ENCODE assay signal across 8 mouse cellular contexts in the genomic region with DNA sequence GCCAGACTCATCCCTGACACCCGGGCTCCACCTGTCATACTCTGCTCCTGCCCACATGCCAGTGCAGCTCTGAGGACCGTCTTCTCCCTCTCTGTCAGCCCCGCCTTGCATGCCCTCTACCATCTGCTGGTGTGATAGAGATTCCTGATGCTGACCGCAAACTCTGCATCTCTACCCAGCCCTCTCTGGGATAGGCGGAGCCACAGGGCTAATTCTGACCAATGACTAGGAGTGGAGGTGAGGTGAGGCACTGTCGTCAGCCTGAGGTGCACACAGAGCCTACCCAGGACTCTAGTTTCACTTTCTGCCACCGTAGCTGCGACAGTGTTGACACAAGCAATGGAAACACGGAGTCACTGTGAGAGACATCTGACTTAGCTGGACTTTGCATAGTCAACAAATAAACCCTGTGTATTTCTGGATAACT. TPM values are rescaled to one million over a fixed set of nuclear protein-coding genes. Genes with fewer than 3 reads are reported as not detected.
DNase-seq lines count a peak whose midpoint lies in the region; ATAC-seq and TF ChIP-seq lines count a peak whose summit lies in the region.

No protein-coding gene starts in this region.

- peak overlapping the region; percentile 52 for H3K4me2 ChIP-seq in embryonic facial prominence, embryonic 14.5 days (ENCODE audit: low read depth, low read length)
- H3K4me2 ChIP-seq in heart, embryonic 14.5 days (ENCODE audit: low read length), result peak overlapping the region; percentile 71
- H3K4me2 ChIP-seq in kidney, postnatal 0 days (ENCODE audit: low read length), result peak overlapping the region; percentile 51
- peak overlapping the region; percentile 65 for H3K4me2 ChIP-seq in lung, embryonic 15.5 days

- TF ChIP-seq CTCF in kidney, postnatal 0 days (IDR thresholded peaks at IDR 0.05; ENCODE audit: low read depth), result no peak

- peak overlapping the region; percentile 22 for H3K9ac ChIP-seq in embryonic facial prominence, embryonic 14.5 days (ENCODE audit: low read depth, low read length)
- peak overlapping the region; percentile 64 for H3K9ac ChIP-seq in heart, embryonic 14.5 days (ENCODE audit: low read length)
- peak overlapping the region; percentile 14 for H3K9ac ChIP-seq in kidney, postnatal 0 days (ENCODE audit: low read depth, low read length)
- H3K9ac ChIP-seq in lung, embryonic 15.5 days, result peak overlapping the region; percentile 30; the same call in 1 of the 2 replicates

- peaks cover 18% of the 10 kb centered on the region for H3K4me1 ChIP-seq in embryonic facial prominence, embryonic 14.5 days (ENCODE audit: control insufficient read depth, insufficient read depth, low read length)
- H3K4me1 ChIP-seq in heart, embryonic 14.5 days (ENCODE audit: control insufficient read depth in 2 of 2, insufficient read depth in 2 of 2, low read length in 2 of 2), result peaks cover 10 to 35% of the 10 kb centered on the region in 2 experiments
- H3K4me1 ChIP-seq in kidney, postnatal 0 days (replicated peaks; ENCODE audit: insufficient read depth, low read length), result peaks cover 10% of the 10 kb centered on the region; the same call in 1 of the 2 replicates
- H3K4me1 ChIP-seq in lung, embryonic 15.5 days, result peaks cover 40% of the 10 kb centered on the region

- 0 out of 2 replicates have a peak, but pooled peaks cover 4% of the 10 kb centered on the region for H3K36me3 ChIP-seq in embryonic facial prominence, embryonic 14.5 days (ENCODE audit: control insufficient read depth, insufficient read depth, low read length)
- H3K36me3 ChIP-seq in heart, embryonic 14.5 days (ENCODE audit: control insufficient read depth, insufficient read depth, low read length), result no peaks in the 10 kb centered on the region
- H3K36me3 ChIP-seq in kidney, postnatal 0 days (ENCODE audit: insufficient read depth, low read length), result no peaks in the 10 kb centered on the region
- H3K36me3 ChIP-seq in lung, embryonic 15.5 days, result no peaks in the 10 kb centered on the region

- 2% methylated on average over 9 of the region's 9 CpGs for WGBS in embryonic facial prominence, embryonic 14.5 days
- 1% methylated on average over 9 of the region's 9 CpGs for WGBS in heart, embryonic 14.5 days
- WGBS in kidney, postnatal 0 days, result 1% methylated on average over 9 of the region's 9 CpGs
- WGBS in lung, embryonic 15.5 days, result 2% methylated on average over 9 of the region's 9 CpGs

- no peaks in the 10 kb centered on the region for H3K27me3 ChIP-seq in embryonic facial prominence, embryonic 14.5 days (replicated peaks; ENCODE audit: control insufficient read depth, insufficient read depth, low read length)
- no peaks in the 10 kb centered on the region for H3K27me3 ChIP-seq in heart, embryonic 14.5 days (ENCODE audit: control insufficient read depth, insufficient read depth, low read length)
- H3K27me3 ChIP-seq in kidney, postnatal 0 days (ENCODE audit: insufficient read depth, low read length), result no peaks in the 10 kb centered on the region
- H3K27me3 ChIP-seq in lung, embryonic 15.5 days, result no peaks in the 10 kb centered on the region

- no peaks in the 10 kb centered on the region for H3K9me3 ChIP-seq in embryonic facial prominence, embryonic 14.5 days (ENCODE audit: control insufficient read depth, low read length)
- no peaks in the 10 kb centered on the region for H3K9me3 ChIP-seq in heart, embryonic 14.5 days (ENCODE audit: control insufficient read depth, low read length)
- H3K9me3 ChIP-seq in kidney, postnatal 0 days (replicated peaks; ENCODE audit: low read length), result no peaks in the 10 kb centered on the region
- no peaks in the 10 kb centered on the region for H3K9me3 ChIP-seq in lung, embryonic 15.5 days

- ATAC-seq in embryonic facial prominence, embryonic 14.5 days (ENCODE audit: low read depth), result peak; percentile 91
- ATAC-seq in heart, embryonic 14.5 days (ENCODE audit: insufficient number of reproducible peaks, insufficient read depth, low FRiP score, low read depth), result peak; percentile 91
- ATAC-seq in kidney, postnatal 0 days (replicated peaks; ENCODE audit: low FRiP score, low read depth), result peak; percentile 90
- ATAC-seq in lung, embryonic 15.5 days (ENCODE audit: borderline replicate concordance, extremely low read depth, low FRiP score, low TSS enrichment), result peak; percentile 87

- peak overlapping the region; percentile 25 for H3K4me3 ChIP-seq in embryonic facial prominence, embryonic 14.5 days (ENCODE audit: low read depth, low read length)
- peak overlapping the region; percentile 22 to 39 for H3K4me3 ChIP-seq in heart, embryonic 14.5 days (ENCODE audit: control insufficient read depth in 1 of 2, insufficient read depth in 1 of 2, low read depth in 1 of 2, low read length in 2 of 2)
- H3K4me3 ChIP-seq in kidney, postnatal 0 days (replicated peaks; ENCODE audit: low read depth, low read length), result peak overlapping the region; percentile 24
- peak overlapping the region; percentile 36 for H3K4me3 ChIP-seq in lung, embryonic 15.5 days

- peak; percentile 55 for DNase-seq in ES-CJ7 (ENCODE audit: low read depth, low spot score)
- DNase-seq in adrenal gland, postnatal 25 days, result peak; percentile 60
- DNase-seq in embryonic facial prominence, embryonic 14.5 days (ENCODE audit: low spot score), result peak; percentile 89
- peak; percentile 89 for DNase-seq in kidney, postnatal 0 days (ENCODE audit: low spot score)
- peak; percentile 47 for DNase-seq in retina, adult 2 months (ENCODE audit: low read depth, low spot score)
- DNase-seq in testis, postnatal 10 days (ENCODE audit: low spot score), result no peak

- peak overlapping the region; percentile 68 for H3K27ac ChIP-seq in embryonic facial prominence, embryonic 14.5 days (replicated peaks; ENCODE audit: low read depth, low read length)
- H3K27ac ChIP-seq in heart, embryonic 14.5 days (replicated peaks in 1 of 2; ENCODE audit: control insufficient read depth in 1 of 2, insufficient read depth in 1 of 2, low read depth in 2 of 2, low read length in 2 of 2), result peak overlapping the region; percentile 84 to 86
- peak overlapping the region; percentile 86 for H3K27ac ChIP-seq in kidney, postnatal 0 days
- peak overlapping the region; percentile 95 for H3K27ac ChIP-seq in lung, embryonic 15.5 days

RNA-seq across cellular contexts. Expression of gene Ier5l, which starts 10.1 kb away (rescaled TPM):
- total RNA-seq in adrenal gland, postnatal 25 days (2021), result 5.9 and 6.3 TPM in 2 replicates
- polyA plus RNA-seq in embryonic facial prominence, embryonic 14.5 days (2014; fragmentation: Nextera tagmentation; extraction: Ambion mirVana), result 3.4 TPM in 2 replicates
- polyA plus RNA-seq in heart, embryonic 14.5 days (2014; fragmentation: Nextera tagmentation; extraction: Ambion mirVana), result 3.5 and 4.2 TPM in 2 replicates
- 3.5 and 8.1 TPM in 2 replicates for polyA plus RNA-seq in kidney, postnatal 0 days (2015; fragmentation: Nextera tagmentation; extraction: Ambion mirVana)
- polyA plus RNA-seq in lung, embryonic 15.5 days (2015; fragmentation: Nextera tagmentation; extraction: Ambion mirVana), result 2.0 and 2.8 TPM in 2 replicates

RNA-seq across cellular contexts. Expression of gene Ptpa, which starts 48.1 kb away (rescaled TPM):
- total RNA-seq in adrenal gland, postnatal 25 days (2021), result 130 and 145 TPM in 2 replicates
- 70.2 and 77.1 TPM in 2 replicates for polyA plus RNA-seq in embryonic facial prominence, embryonic 14.5 days (2014; fragmentation: Nextera tagmentation; extraction: Ambion mirVana)
- polyA plus RNA-seq in heart, embryonic 14.5 days (2014; fragmentation: Nextera tagmentation; extraction: Ambion mirVana), result 42.0 and 61.2 TPM in 2 replicates
- polyA plus RNA-seq in kidney, postnatal 0 days (2015; fragmentation: Nextera tagmentation; extraction: Ambion mirVana), result 131 and 142 TPM in 2 replicates
- 164 and 165 TPM in 2 replicates for polyA plus RNA-seq in lung, embryonic 15.5 days (2015; fragmentation: Nextera tagmentation; extraction: Ambion mirVana)

RNA-seq across cellular contexts. Expression of gene Crat, which starts 48.3 kb away (rescaled TPM):
- 130 and 142 TPM in 2 replicates for total RNA-seq in adrenal gland, postnatal 25 days (2021)
- polyA plus RNA-seq in embryonic facial prominence, embryonic 14.5 days (2014; fragmentation: Nextera tagmentation; extraction: Ambion mirVana), result 43.5 and 46.9 TPM in 2 replicates
- 127 and 135 TPM in 2 replicates for polyA plus RNA-seq in heart, embryonic 14.5 days (2014; fragmentation: Nextera tagmentation; extraction: Ambion mirVana)
- polyA plus RNA-seq in kidney, postnatal 0 days (2015; fragmentation: Nextera tagmentation; extraction: Ambion mirVana), result 42.9 and 49.2 TPM in 2 replicates
- 32.0 and 34.1 TPM in 2 replicates for polyA plus RNA-seq in lung, embryonic 15.5 days (2015; fragmentation: Nextera tagmentation; extraction: Ambion mirVana)

Comparison
In these comparisons a context has a peak if more than half of its experiments do, and no peak if none do; other contexts are left out.
1. H3K9ac ChIP-seq: peak in every context shown above with its lines; median percentile 64 in heart, embryonic 14.5 days; 30 in lung, embryonic 15.5 days; 22 in embryonic facial prominence, embryonic 14.5 days; 14 in kidney, postnatal 0 days.